Mouse (Mus musculus): ENCODE results near the gene Chmp2a.

DNA sequence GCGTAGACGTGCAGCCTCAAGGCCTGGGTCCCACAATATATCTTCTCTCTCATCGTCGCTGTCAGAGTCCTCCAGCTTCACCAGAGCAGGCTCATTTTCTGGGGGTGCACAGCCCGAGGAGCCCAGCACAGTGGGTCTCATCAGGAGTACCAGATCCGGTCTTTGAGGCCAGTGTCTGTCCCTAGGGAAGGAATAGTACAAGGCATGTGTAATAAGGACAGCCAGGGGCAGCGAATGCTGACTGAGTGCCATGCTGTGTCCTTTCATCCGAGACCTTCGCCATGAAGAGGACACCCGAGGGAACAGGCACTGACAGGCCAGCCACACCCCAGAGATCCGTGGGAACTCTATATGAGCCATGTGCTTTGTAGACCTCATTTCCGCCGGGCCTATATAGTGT lies 18.4 kb upstream of the Chmp2a start:
- TF ChIP-seq CTCF (IDR thresholded peaks at IDR 0.05 in 2 of 3, conservative IDR thresholded peaks at IDR 0.05 in 1 of 3; ENCODE audit: control insufficient read depth in 1 of 3, insufficient read depth in 1 of 3, low read depth in 2 of 3, low read length in 3 of 3, poor library complexity in 1 of 3, severe bottlenecking in 1 of 3) (no peak), ZNF384 (IDR thresholded peaks at IDR 0.05; ENCODE audit: low read depth, low read length) (no peak), POLR2A (IDR thresholded peaks at IDR 0.05; ENCODE audit: control insufficient read depth in 1 of 2, insufficient read depth in 1 of 2, low read depth in 1 of 2, low read length in 2 of 2, poor library complexity in 1 of 2) (no peak)

Data from MEL (cell line).